Mouse (Mus musculus): Measurements from ENCODE around the gene Morn1.

- TF ChIP-seq POLR2A (IDR thresholded peaks at IDR 0.05; ENCODE audit: borderline replicate concordance, extremely low read depth, low read depth, low read length), result no peak
- no peak for TF ChIP-seq CTCF (IDR thresholded peaks at IDR 0.05; ENCODE audit: insufficient read depth, low read length)
Measured at GRCm38 (mm10) chr4:155070199-155070598, 16.2 kb upstream of the Morn1 start.

Data from lung, adult 2 months (tissue).